Comparison of ENCODE assay signal across 13 mouse cellular contexts in the genomic region with DNA sequence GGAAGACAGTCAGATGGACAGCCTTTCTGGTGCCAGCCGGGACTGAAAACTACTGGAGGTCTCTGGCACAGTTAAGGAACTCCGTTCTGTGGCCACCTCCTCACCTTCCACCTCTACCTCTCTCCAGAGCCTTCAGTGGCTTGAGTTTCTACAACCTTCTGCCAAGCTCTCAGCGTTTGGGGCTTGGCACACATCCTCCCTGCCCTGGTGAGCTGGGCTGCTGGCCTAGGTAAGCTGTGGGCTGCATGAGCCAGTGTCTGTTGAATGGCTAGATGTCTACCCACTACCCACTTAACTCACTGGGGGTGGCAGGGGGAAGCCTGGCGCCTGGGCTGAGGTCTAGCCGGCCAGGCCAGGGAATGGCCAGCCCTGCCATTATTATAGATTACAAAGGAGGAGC. TPM values are rescaled to one million over a fixed set of nuclear protein-coding genes. Genes with fewer than 3 reads are reported as not detected.
DNase-seq lines count a peak whose midpoint lies in the region; ATAC-seq lines count a peak whose summit lies in the region.
"Had no signal": no experiment of that assay in that cellular context is flagged by ENCODE, and none has a peak within 500 bp of the region (broad histone marks: within the 10 kb centered on the region; RNA-seq: fewer than 3 reads in every experiment).

No protein-coding gene starts in this region.

- H3K4me3 ChIP-seq in hindbrain, embryonic 13.5 days, result no peak overlapping the region

- ATAC-seq in hindbrain, embryonic 13.5 days (ENCODE audit: low FRiP score), result no peak
- no peak for ATAC-seq in inflammation-experienced regulatory T-cells, adult 6 months
- ATAC-seq: activated CD4-positive, CD25-positive, alpha-beta regulatory T cell, adult 4 months had no signal

- H3K27ac ChIP-seq in hindbrain, embryonic 13.5 days, result peak overlapping the region; percentile 63
- H3K27ac ChIP-seq: liver, embryonic 14.5 days had no signal

- H3K4me1 ChIP-seq in hindbrain, embryonic 13.5 days (replicated peaks), result peaks cover 59% of the 10 kb centered on the region

- peak overlapping the region; percentile 35 for H3K4me2 ChIP-seq in hindbrain, embryonic 13.5 days

- DNase-seq in gastrocnemius, postnatal 25 days, result peak; percentile 71
- DNase-seq in gastrocnemius, postnatal 14 days, result no peak
- peak; percentile 71 for DNase-seq in brain, adult 2 months (ENCODE audit: low read depth, low spot score)
- DNase-seq in cerebellum, postnatal 25 days, result peak; percentile 76 to 81
- DNase-seq in urinary bladder, postnatal 10 days (ENCODE audit: low spot score), result no peak
- no peak for DNase-seq in retina, postnatal 1 day
- DNase-seq: right cerebral cortex, postnatal 4 days; thymus, adult 2 months had no signal

- no peaks in the 10 kb centered on the region for H3K27me3 ChIP-seq in hindbrain, embryonic 13.5 days

- intact Hi-C loops in gastrocnemius, postnatal 14 days (cut with DNase I; ENCODE audit: low total_unique reads), result no loop called here

- 38% methylated on average over 5 of the region's 5 CpGs for WGBS in hindbrain, embryonic 13.5 days

- no peaks in the 10 kb centered on the region for H3K36me3 ChIP-seq in hindbrain, embryonic 13.5 days

- peak overlapping the region; percentile 3; the same call in 1 of the 2 replicates for H3K9ac ChIP-seq in hindbrain, embryonic 13.5 days
- H3K9ac ChIP-seq: liver, embryonic 14.5 days had no signal

- H3K9me3 ChIP-seq in hindbrain, embryonic 13.5 days, result no peaks in the 10 kb centered on the region

RNA-seq across cellular contexts. Expression of a gene that starts 6.3 kb away (rescaled TPM):
- total RNA-seq in gastrocnemius, postnatal 25 days (2021), result 100 to 1,000 TPM; 160 to 313 TPM
- 100 to 1,000 TPM; 142 to 224 TPM for total RNA-seq in gastrocnemius, postnatal 14 days (2021)
- polyA plus RNA-seq in hindbrain, embryonic 13.5 days (2015; fragmentation: Nextera tagmentation; extraction: Ambion mirVana), result 8.1 and 12.2 TPM in 2 replicates
- polyA plus RNA-seq in inflammation-experienced regulatory T-cells, adult 6 months (2017; shearing (Covaris generic)), result 1 to 10 TPM in 2 of 3 experiments, under 1 TPM in 1; 0.53 to 5.0 (median 2.2) TPM

RNA-seq across cellular contexts. Expression of a gene that starts 28.4 kb away (rescaled TPM):
- not detected for total RNA-seq in gastrocnemius, postnatal 25 days (2021)
- total RNA-seq in gastrocnemius, postnatal 14 days (2021), result under 1 TPM in 1 of 2 experiments, not detected in 1; 0.06 TPM
- polyA plus RNA-seq in hindbrain, embryonic 13.5 days (2015; fragmentation: Nextera tagmentation; extraction: Ambion mirVana), result 0.22 TPM in 1 of 2 replicates, not detected in the other
- polyA plus RNA-seq in inflammation-experienced regulatory T-cells, adult 6 months (2017; shearing (Covaris generic)), result not detected
- total RNA-seq: heart, adult 18-20 months had no signal
- polyA plus RNA-seq: activated CD4-positive, CD25-positive, alpha-beta regulatory T cell, adult 4 months; liver, embryonic 14.5 days had no signal

RNA-seq across cellular contexts. Expression of a gene that starts 29.9 kb away (rescaled TPM):
- total RNA-seq in gastrocnemius, postnatal 25 days (2021), result 10 to 100 TPM; 14.8 to 20.2 TPM
- 10 to 100 TPM; 35.5 to 45.4 TPM for total RNA-seq in gastrocnemius, postnatal 14 days (2021)
- 0.27 and 0.55 TPM in 2 replicates for polyA plus RNA-seq in hindbrain, embryonic 13.5 days (2015; fragmentation: Nextera tagmentation; extraction: Ambion mirVana)
- polyA plus RNA-seq in inflammation-experienced regulatory T-cells, adult 6 months (2017; shearing (Covaris generic)), result 100 to 1,000 TPM; 179 to 228 (median 209) TPM

RNA-seq across cellular contexts. Expression of a gene that starts 33.9 kb away (rescaled TPM):
- 10 to 100 TPM in 1 of 2 experiments, 1 to 10 TPM in 1; 8.0 to 13.6 TPM for total RNA-seq in gastrocnemius, postnatal 25 days (2021)
- total RNA-seq in gastrocnemius, postnatal 14 days (2021), result 10 to 100 TPM; 22.9 to 25.7 TPM
- 3.2 and 5.3 TPM in 2 replicates for polyA plus RNA-seq in hindbrain, embryonic 13.5 days (2015; fragmentation: Nextera tagmentation; extraction: Ambion mirVana)
- polyA plus RNA-seq in inflammation-experienced regulatory T-cells, adult 6 months (2017; shearing (Covaris generic)), result not detected
- polyA plus RNA-seq: activated CD4-positive, CD25-positive, alpha-beta regulatory T cell, adult 4 months had no signal

RNA-seq across cellular contexts. Expression of a gene that starts 40.2 kb away (rescaled TPM):
- 1 to 10 TPM in 1 of 2 experiments, under 1 TPM in 1; 0.82 to 2.4 TPM for total RNA-seq in gastrocnemius, postnatal 25 days (2021)
- total RNA-seq in gastrocnemius, postnatal 14 days (2021), result 1 to 10 TPM in 1 of 2 experiments, under 1 TPM in 1; 0.23 to 1.2 TPM
- polyA plus RNA-seq in hindbrain, embryonic 13.5 days (2015; fragmentation: Nextera tagmentation; extraction: Ambion mirVana), result 0.12 and 0.49 TPM in 2 replicates
- not detected for polyA plus RNA-seq in inflammation-experienced regulatory T-cells, adult 6 months (2017; shearing (Covaris generic))
- polyA plus RNA-seq: activated CD4-positive, CD25-positive, alpha-beta regulatory T cell, adult 4 months; thymus, adult 2 months had no signal

Comparison
In these comparisons a context has a peak if more than half of its experiments do, and no peak if none do; other contexts are left out.
1. DNase-seq: peak in gastrocnemius, postnatal 25 days (single experiment), brain, adult 2 months (single experiment) and cerebellum, postnatal 25 days (2 of 2); none in gastrocnemius, postnatal 14 days (single experiment), urinary bladder, postnatal 10 days (single experiment) and retina, postnatal 1 day (single experiment).